Mouse (Mus musculus): ENCODE results near the gene Cers6. TPM values are rescaled to one million over a fixed set of nuclear protein-coding genes. Genes with fewer than 3 reads are reported as not detected.

Cers6 gene
- polyA plus RNA-seq, 1 experiment from 2014 or later: 66.7 TPM

DNA sequence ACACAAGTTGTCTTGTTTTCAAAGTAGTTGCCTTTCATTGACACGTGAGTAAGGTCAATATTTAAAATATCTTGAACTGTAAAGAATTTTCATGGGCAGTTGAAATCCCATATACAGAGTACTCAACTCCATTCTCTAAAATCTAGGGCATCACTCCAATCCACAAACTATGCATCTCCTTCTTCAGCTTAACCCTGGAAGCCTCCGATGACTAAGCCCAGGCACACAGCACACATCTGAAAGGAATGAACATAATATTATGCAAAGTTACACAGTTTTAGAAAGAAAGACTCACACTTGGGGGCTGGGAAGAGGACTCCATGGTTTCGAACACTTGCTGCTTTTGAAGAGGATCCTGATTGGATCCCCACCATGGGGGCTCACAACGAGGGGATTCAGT, 260.4 kb downstream of the Cers6 start:
- no peak overlapping the region for H3K4me2 ChIP-seq (replicated peaks)
- no peaks in the 10 kb centered on the region for H3K36me3 ChIP-seq
- H3K9me3 ChIP-seq: no peaks in the 10 kb centered on the region
- peaks cover 5% of the 10 kb centered on the region; the same call in 1 of the 2 replicates for H3K27me3 ChIP-seq (replicated peaks)
- no peak for ATAC-seq (ENCODE audit: low FRiP score, low read depth)
- H3K27ac ChIP-seq: no peak overlapping the region
- H3K4me3 ChIP-seq: no peak overlapping the region
- WGBS: 90% methylated on average over 4 of the region's 4 CpGs
- peaks cover 3% of the 10 kb centered on the region; the same call in 1 of the 2 replicates for H3K4me1 ChIP-seq
- no peak overlapping the region for H3K9ac ChIP-seq

DNA sequence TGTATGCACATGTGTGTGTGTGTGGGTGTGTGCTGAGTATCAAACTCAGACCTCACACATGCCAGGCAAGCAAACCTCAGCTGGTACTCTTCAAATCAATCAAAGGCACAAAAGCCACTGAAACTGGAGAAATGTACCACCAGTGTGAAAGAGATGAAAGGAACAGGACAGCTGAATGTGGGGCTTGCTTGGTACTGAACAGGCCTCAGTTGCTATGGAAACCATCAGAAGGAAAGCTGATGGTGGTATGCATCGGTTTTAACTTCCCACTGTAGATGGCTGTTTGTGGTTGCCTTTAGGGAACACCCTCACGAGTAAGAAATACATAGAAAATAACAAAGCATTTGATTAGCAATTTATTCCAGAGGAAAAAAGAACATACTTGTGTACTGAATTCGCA, 264.2 kb downstream of the Cers6 start:
- Histone ChIP-seq H3K4me1 (0 out of 2 replicates have a peak, but pooled peaks cover 6% of the 10 kb centered on the region), H3K9me3 (no peaks in the 10 kb centered on the region), H3K27ac (no peak overlapping the region), H3K4me3 (no peak overlapping the region), H3K36me3 (no peaks in the 10 kb centered on the region), H3K4me2 (replicated peaks) (no peak overlapping the region), H3K27me3 (replicated peaks) (peaks cover 5% of the 10 kb centered on the region; the same call in 1 of the 2 replicates), H3K9ac (no peak overlapping the region)
- 0 out of 2 replicates have a peak, but pooled peaks have one; percentile 42 for ATAC-seq (ENCODE audit: low FRiP score, low read depth)
- 51% methylated on average over 3 of the region's 3 CpGs for WGBS

DNA sequence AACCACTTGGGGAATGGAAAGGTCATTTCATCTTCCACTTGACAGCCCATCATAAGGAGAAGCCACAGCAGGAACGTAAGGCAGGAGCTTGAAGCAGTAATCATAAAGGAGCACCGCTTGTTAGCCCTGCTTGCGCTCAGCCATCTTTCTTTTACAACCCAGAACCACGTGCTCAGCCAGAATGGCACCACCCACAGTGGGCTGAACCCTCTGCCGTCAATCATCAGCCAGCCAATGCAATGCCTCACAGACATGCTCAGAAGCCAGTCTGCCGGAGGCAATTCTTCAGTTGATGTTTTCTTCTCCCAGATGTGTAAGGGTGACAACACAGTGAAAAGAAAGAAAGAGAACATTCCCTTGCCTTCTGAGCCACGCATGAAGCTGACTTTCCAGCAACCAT, 267.1 kb downstream of the Cers6 start:
- Histone ChIP-seq H3K27ac (no peak overlapping the region), H3K4me1 (0 out of 2 replicates have a peak, but pooled peaks cover 6% of the 10 kb centered on the region), H3K27me3 (replicated peaks) (no peaks in the 10 kb centered on the region), H3K4me3 (no peak overlapping the region), H3K4me2 (replicated peaks) (no peak overlapping the region), H3K36me3 (no peaks in the 10 kb centered on the region), H3K9ac (no peak overlapping the region), H3K9me3 (no peaks in the 10 kb centered on the region)
- 75% methylated on average over 7 of the region's 7 CpGs for WGBS
- no peak for ATAC-seq (ENCODE audit: low FRiP score, low read depth)

DNA sequence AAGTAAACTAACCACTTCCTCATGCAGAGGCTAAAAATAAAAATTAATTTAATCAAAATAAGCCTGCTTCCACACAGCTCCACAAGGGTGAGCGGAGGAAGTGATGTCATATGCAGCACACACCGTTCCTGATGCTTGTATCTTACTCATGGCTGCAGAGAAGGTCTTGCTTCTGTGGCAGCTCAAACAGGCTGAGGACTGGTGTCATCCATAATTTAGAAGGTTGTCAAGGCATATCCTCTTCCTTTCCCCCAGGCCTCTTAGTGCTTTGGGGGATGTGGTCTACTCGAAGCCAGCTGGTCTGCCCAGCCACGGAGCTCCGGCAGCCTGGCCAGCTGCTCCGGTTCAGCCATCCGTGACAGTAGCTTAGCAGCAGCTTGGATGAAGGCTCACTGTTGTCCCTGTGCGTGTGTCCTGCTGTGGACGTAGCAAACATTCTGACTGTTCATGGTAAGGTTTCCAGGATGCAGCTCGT, 267.7 kb downstream of the Cers6 start:
- Histone ChIP-seq H3K27ac (no peak overlapping the region), H3K27me3 (replicated peaks) (no peaks in the 10 kb centered on the region), H3K4me3 (no peak overlapping the region), H3K9me3 (no peaks in the 10 kb centered on the region), H3K9ac (no peak overlapping the region), H3K36me3 (no peaks in the 10 kb centered on the region), H3K4me1 (0 out of 2 replicates have a peak, but pooled peaks cover 6% of the 10 kb centered on the region), H3K4me2 (replicated peaks) (no peak overlapping the region)
- 49% methylated on average over 10 of the region's 10 CpGs for WGBS
- peak; percentile 67 for ATAC-seq (ENCODE audit: low FRiP score, low read depth)

DNA sequence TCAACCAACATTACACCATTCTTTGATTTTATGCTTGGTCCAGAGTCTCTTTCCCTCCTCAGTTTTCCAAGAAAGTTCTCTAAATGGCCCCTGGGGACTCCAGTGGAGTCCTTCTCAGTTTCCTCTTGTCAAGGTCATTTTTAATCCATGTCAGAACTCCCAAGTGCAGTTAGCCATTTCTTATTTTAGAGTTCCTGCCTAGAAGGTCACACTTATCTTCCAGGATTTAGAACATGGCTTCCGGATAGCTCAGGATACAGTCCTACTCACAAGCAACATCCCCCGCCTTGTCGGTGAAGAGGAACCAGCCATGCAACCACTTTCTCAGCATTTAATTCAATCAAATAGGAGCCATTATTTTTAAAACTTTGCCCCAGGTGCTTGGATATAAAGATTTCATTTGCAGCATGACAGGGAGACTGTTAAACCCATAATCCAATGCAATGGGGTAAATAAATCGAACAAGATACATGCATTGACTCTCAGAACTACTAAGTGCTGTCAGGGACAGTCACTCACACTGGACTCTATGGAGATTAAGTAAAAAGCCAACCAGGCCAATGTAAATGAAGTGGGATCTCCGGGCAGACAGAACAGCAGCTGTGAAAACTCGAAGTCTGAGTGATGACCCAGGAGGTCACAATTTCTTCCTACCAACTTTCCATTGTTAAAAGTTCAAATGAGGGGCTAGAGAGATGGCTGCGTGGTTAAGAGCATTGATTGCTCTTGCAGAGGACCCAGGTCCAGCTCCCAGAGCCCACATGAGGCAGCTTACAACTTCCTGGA, 268.4 kb downstream of the Cers6 start:
- H3K4me1 ChIP-seq: 0 out of 2 replicates have a peak, but pooled peaks cover 6% of the 10 kb centered on the region
- H3K27ac ChIP-seq: no peak overlapping the region
- no peaks in the 10 kb centered on the region for H3K9me3 ChIP-seq
- H3K27me3 ChIP-seq (replicated peaks): no peaks in the 10 kb centered on the region
- no peak; the same call in 1 of the 2 replicates for ATAC-seq (ENCODE audit: low FRiP score, low read depth)
- no peak overlapping the region for H3K4me2 ChIP-seq (replicated peaks)
- WGBS: 66% methylated on average over 7 of the region's 7 CpGs
- no peak overlapping the region for H3K9ac ChIP-seq
- H3K4me3 ChIP-seq: no peak overlapping the region
- no peaks in the 10 kb centered on the region for H3K36me3 ChIP-seq

DNA sequence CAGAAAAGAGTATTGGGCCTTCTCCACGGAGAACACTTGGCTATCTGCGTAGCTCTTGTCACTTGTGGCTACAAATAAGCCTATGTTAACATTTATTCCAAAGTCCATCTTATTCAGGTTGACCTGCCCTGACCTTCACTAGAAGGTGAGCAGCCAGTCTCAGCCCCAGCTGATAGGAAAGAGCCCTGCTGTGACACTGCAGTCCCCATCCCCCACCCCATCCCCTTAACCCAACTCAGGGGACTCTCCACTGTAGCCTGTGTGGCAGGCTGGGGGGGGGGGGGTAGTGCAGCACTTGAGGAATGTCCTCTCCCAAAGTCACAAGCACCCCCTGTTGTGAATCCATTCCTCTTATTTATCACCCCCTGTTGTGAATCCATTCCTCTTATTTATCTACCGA, 270.8 kb downstream of the Cers6 start:
- H3K4me2 ChIP-seq (replicated peaks): no peak overlapping the region
- no peaks in the 10 kb centered on the region for H3K36me3 ChIP-seq
- no peak for ATAC-seq (ENCODE audit: low FRiP score, low read depth)
- H3K4me1 ChIP-seq: 0 out of 2 replicates have a peak, but pooled peaks cover 6% of the 10 kb centered on the region
- WGBS: 64% methylated on average over 3 of the region's 3 CpGs
- H3K9ac ChIP-seq: no peak overlapping the region
- H3K4me3 ChIP-seq: no peak overlapping the region
- H3K27ac ChIP-seq: no peak overlapping the region
- H3K27me3 ChIP-seq (replicated peaks): no peaks in the 10 kb centered on the region
- no peaks in the 10 kb centered on the region for H3K9me3 ChIP-seq

DNA sequence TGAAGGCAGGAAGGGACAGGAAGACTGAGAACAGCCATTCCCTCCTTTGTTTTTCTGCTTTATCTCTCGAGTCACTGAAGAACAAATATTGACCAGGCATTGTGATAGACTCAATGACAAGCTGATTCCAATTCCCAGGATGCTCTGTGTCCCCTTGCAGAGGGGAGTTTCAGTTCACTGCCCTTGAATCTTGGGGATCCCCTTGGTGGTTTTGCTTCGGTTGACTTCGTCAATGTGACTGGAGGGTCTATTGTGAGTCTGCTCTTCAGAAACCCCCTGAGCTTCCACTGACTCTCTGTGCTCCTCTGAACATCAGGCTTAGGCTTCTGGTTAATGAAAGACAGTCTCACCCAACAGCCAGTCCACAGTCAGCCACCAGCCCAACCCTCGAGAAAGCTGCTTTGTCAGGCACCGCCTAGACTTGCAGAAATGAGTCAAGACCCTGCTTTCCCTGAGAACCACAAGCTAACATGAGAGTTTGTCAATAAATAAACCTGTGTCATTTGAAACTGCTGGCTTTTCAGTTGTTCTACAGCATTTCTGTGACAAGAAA, 271.3 kb downstream of the Cers6 start:
- Histone ChIP-seq H3K4me2 (replicated peaks) (no peak overlapping the region), H3K9me3 (no peaks in the 10 kb centered on the region), H3K36me3 (no peaks in the 10 kb centered on the region), H3K27me3 (replicated peaks) (no peaks in the 10 kb centered on the region), H3K9ac (no peak overlapping the region), H3K27ac (no peak overlapping the region), H3K4me1 (0 out of 2 replicates have a peak, but pooled peaks cover 6% of the 10 kb centered on the region), H3K4me3 (no peak overlapping the region)
- WGBS: 66% methylated on average over 5 of the region's 5 CpGs
- no peak for ATAC-seq (ENCODE audit: low FRiP score, low read depth)

DNA sequence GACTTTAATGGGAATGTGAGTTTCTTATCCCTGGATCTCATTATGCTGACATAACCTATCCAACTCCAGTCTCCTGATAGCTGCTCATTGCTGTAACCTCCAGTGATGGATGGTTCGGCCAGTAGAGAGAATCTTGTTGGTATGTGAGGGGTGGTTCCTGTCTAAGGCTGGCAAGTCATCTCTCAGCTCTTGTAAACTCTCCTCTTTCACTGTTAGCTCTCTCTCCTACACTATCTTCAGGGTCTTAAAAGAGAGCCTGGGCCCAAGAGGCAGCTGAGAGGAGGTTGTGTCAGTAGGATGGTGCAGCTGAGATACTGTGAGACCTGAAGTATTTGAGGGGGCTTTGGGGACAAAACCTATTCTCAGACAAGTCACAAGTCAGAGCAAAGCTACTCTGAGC, 272.9 kb downstream of the Cers6 start:
- Histone ChIP-seq H3K27ac (no peak overlapping the region), H3K9me3 (no peaks in the 10 kb centered on the region), H3K9ac (no peak overlapping the region), H3K4me3 (no peak overlapping the region), H3K27me3 (replicated peaks) (no peaks in the 10 kb centered on the region), H3K36me3 (no peaks in the 10 kb centered on the region), H3K4me2 (replicated peaks) (no peak overlapping the region), H3K4me1 (0 out of 2 replicates have a peak, but pooled peaks cover 4% of the 10 kb centered on the region)
- WGBS: 79% methylated on average over 1 of the region's 1 CpGs
- ATAC-seq (ENCODE audit: low FRiP score, low read depth): no peak

DNA sequence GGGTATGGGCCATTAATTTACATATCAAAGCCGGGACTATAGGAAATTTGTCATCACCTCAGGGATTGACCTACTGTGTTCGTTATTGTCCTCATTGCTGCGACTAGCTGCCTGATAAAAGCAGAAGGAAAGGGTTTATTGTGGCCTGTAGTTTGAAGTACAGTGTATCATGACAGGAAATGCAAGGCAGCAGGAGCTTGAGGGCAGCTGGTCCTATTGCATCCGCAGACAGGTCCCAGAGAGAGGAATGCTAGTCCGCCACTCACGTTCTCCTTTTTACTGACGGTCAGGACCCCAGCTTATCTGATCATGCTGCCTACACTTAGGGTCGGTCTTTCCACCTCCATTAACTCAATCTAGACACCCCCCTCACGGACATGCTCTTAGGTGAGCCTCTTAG, 273.7 kb downstream of the Cers6 start:
- no peaks in the 10 kb centered on the region for H3K36me3 ChIP-seq
- WGBS: 68% methylated on average over 9 of the region's 9 CpGs
- ATAC-seq (ENCODE audit: low FRiP score, low read depth): no peak

DNA sequence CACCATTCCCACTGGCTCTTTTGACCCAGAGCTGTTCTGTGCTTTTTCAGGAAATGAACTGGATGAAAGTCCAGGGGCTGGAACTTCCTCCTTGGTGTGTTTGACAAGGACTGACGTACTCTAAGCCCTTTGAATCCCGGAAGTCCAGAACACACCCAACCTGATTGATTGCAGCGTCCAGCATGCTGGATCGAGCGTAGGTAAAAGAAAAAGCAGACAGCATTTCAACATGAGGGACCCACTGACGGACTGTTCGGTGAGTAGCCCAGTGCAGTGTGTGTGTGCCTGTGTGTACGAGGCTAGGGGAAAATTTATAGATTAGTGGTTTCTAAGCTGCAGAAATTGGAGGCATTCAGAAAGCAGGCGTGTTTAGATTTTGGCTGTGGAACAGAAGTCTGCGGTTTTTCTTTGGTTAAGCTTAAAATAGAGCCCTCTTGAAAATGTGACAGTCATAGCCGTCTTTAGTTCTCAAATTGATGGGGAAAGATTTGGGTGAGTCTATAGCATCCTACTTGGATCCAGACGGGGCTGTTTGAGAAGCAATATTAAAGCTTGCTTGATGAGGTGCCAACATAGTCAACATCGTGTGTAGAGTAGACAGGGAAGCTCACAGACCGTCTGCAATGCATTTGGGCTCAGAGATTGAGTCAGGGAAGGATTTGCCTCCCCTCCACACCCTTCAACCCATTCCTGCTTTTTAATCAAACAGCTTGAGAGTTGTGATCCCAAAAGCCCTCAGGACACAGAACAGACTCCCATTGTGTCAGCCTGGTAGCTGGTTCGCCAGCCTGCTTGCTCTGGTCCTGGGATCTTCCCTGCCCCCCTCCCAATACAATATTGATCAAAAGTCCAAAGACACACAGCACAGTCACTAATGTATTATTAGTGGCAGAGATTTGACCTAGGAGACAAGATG, 274.7 kb downstream of the Cers6 start, which contains the start of gene Nostrin:
TSS of gene Nostrin (plus strand) at position 140 of the 916 bp plus-strand sequence.
- no peak within 1 kb of the TSS for H3K4me2 ChIP-seq (replicated peaks)
- H3K36me3 ChIP-seq: no peaks in the 10 kb centered on the region
- no peak within 1 kb of the TSS for H3K27ac ChIP-seq
- no peaks in the 10 kb centered on the region for H3K4me1 ChIP-seq
- H3K4me3 ChIP-seq: no peak within 1 kb of the TSS
- H3K9me3 ChIP-seq: no peaks in the 10 kb centered on the region
- H3K9ac ChIP-seq: no peak within 1 kb of the TSS
- no peaks in the 10 kb centered on the region for H3K27me3 ChIP-seq (replicated peaks)
- ATAC-seq (ENCODE audit: low FRiP score, low read depth): no peak
- WGBS: 81% methylated on average over 15 of the region's 15 CpGs

More for the DNA sequence above, 273.7 kb downstream of the Cers6 start:
- H3K9me3 ChIP-seq: no peaks in the 10 kb centered on the region
- H3K27ac ChIP-seq: no peak overlapping the region
- no peak overlapping the region for H3K4me2 ChIP-seq (replicated peaks)
- no peak overlapping the region for H3K4me3 ChIP-seq
- no peak overlapping the region for H3K9ac ChIP-seq
- H3K4me1 ChIP-seq: 0 out of 2 replicates have a peak, but pooled peaks cover 2% of the 10 kb centered on the region
- H3K27me3 ChIP-seq (replicated peaks): no peaks in the 10 kb centered on the region

DNA sequence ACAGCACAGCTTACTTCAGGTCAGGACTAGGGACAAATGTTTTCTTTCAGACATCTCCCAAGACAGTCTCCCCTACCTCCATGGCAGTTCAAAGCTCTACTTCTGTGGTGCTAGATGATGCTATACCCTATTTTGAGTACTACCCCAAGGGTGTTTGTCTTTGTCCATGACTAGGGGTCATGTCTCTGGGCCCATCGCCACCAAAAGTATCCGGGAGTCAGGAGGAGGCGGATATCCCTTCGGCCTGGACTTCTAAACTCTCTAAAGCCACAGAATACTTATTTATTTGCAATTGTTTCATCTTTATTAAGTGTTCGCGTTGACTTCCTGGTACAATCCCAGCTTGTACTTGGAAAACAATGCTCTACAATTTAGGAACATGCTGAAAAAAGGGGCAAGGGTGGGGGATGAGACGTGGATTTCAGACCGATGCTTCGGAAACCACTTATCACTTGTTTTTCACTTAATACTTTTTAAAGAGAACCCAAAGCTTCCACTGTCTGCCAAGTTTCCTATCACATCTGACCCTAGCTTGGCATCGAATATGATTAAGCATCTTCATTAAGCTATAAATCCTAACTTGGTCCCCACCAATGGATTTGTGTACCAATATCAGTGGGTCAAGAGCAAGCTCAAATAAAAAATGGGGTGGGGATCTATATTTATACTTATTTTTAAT, 276.3 kb downstream of the Cers6 start:
- H3K4me1 ChIP-seq: no peaks in the 10 kb centered on the region
- H3K36me3 ChIP-seq: no peaks in the 10 kb centered on the region
- ATAC-seq (ENCODE audit: low FRiP score, low read depth): no peak
- H3K27me3 ChIP-seq (replicated peaks): no peaks in the 10 kb centered on the region
- H3K27ac ChIP-seq: no peak overlapping the region
- no peak overlapping the region for H3K9ac ChIP-seq
- H3K4me2 ChIP-seq (replicated peaks): no peak overlapping the region
- H3K9me3 ChIP-seq: no peaks in the 10 kb centered on the region
- no peak overlapping the region for H3K4me3 ChIP-seq
- 92% methylated on average over 10 of the region's 10 CpGs for WGBS

All from neural tube, embryonic 12.5 days (tissue).